Mouse (Mus musculus) cerebellum, adult 2 months (tissue): ENCODE data around the gene Ctrc.

ENCODE experiments used
- CTCF ChIP-seq: fragments of 200-500 bp; IDR thresholded peaks from 2 replicates; pipeline ENCODE4 v1.5.1; 2011; ENCODE audit warnings: low read depth, mild to moderate bottlenecking, control low read depth, low read length, moderate library complexity, borderline replicate concordance; ENCODE audit not compliant: insufficient read depth
- POLR2A ChIP-seq: fragments of 200-500 bp; IDR thresholded peaks from 2 replicates; pipeline ENCODE4 v1.6.1; 2011; ENCODE audit warnings: low read length, control low read depth, borderline replicate concordance; ENCODE audit not compliant: insufficient read depth

DNA sequence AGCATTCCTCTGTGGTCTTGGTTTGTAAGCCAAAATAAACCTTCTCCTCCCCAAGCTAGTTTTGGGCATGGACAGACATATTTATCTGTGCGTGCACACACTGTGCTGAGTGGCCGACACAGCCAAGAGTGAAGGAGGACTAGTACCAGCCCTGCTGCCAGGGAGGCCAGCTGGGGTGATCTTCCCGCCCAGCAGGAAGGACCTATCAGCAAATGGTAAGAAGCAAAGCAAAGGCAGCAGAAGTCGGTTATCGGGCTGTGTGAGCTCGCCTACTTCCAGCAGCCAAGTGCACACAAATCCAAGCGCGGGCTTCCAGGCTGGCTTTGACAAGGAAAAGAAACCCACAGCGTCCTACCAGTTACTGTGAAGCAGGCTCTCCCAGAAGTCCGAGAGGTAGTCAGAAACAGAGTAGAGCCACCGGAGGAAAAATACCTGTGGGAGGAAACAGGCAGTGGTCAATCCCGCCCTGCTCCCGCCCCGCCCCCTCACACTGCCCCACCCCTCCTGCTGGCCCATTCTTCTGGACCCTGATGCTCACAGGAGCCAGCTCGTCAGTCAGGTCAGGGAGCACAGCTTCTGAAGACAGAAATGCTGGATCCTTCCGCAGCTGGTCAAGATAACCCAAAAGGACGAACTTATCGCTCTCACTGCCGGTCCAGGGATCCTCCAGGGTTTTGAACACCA lies 78.7 kb downstream of the Ctrc start:
- TF ChIP-seq POLR2A (no peak), CTCF (no peak)
